34 mouse cellular contexts compared by ENCODE assay signal in genomic region chr6:50231288-50231687, GRCm38 (mm10).
"Had no signal": no experiment of that assay in that cellular context is flagged by ENCODE, and none has a peak within 500 bp of the region (broad histone marks: within the 10 kb centered on the region; RNA-seq: fewer than 3 reads in every experiment).

No protein-coding gene starts in this region.

- H3K4me2 ChIP-seq: heart, embryonic 11.5 days; heart, embryonic 12.5 days; heart, embryonic 13.5 days; heart, embryonic 15.5 days; hindbrain, embryonic 12.5 days; hindbrain, embryonic 13.5 days; hindbrain, embryonic 14.5 days; hindbrain, embryonic 15.5 days; intestine, embryonic 15.5 days; kidney, embryonic 15.5 days had no signal

- H3K4me1 ChIP-seq: heart, embryonic 10.5 days; heart, embryonic 12.5 days; heart, embryonic 13.5 days; heart, embryonic 15.5 days; hindbrain, embryonic 12.5 days; hindbrain, embryonic 13.5 days; hindbrain, embryonic 15.5 days; intestine, embryonic 15.5 days; kidney, embryonic 15.5 days had no signal

- ATAC-seq: hindbrain, embryonic 16.5 days; hindbrain, postnatal 0 days; inflammation-experienced regulatory T-cells, adult 6 months; intestine, embryonic 15.5 days; intestine, embryonic 16.5 days; intestine, postnatal 0 days had no signal

- H3K9ac ChIP-seq: heart, embryonic 12.5 days; heart, embryonic 13.5 days; heart, embryonic 15.5 days; hindbrain, embryonic 12.5 days; hindbrain, embryonic 13.5 days; hindbrain, embryonic 14.5 days; hindbrain, embryonic 15.5 days; intestine, embryonic 15.5 days; kidney, embryonic 15.5 days had no signal

- DNase-seq: heart, postnatal 10 days; heart, postnatal 14 days; heart, postnatal 36 days; kidney, adult 11 months; kidney, adult 18-20 months; kidney, adult 2 months; kidney, adult 8-10 months; kidney, adult 9 months; kidney, postnatal 10 days; kidney, postnatal 14 days; kidney, postnatal 25 days; kidney, postnatal 36 days; kidney, postnatal 4 days; layer of hippocampus, adult 9-11 months; layer of hippocampus, postnatal 36 days had no signal

- H3K27ac ChIP-seq: heart, embryonic 10.5 days; heart, embryonic 13.5 days; heart, embryonic 15.5 days; hindbrain, embryonic 10.5 days; hindbrain, embryonic 12.5 days; hindbrain, embryonic 13.5 days; hindbrain, embryonic 14.5 days; hindbrain, embryonic 15.5 days; hindbrain, postnatal 0 days; intestine, embryonic 15.5 days; kidney, embryonic 15.5 days; kidney, postnatal 0 days; layer of hippocampus, adult 2 months had no signal

- H3K27me3 ChIP-seq: heart, embryonic 12.5 days; heart, embryonic 13.5 days; heart, embryonic 15.5 days; hindbrain, embryonic 12.5 days; hindbrain, embryonic 13.5 days; hindbrain, embryonic 15.5 days; intestine, embryonic 15.5 days; kidney, embryonic 15.5 days had no signal

- H3K4me3 ChIP-seq: heart, embryonic 10.5 days; heart, embryonic 12.5 days; heart, embryonic 13.5 days; heart, embryonic 15.5 days; hindbrain, embryonic 10.5 days; hindbrain, embryonic 12.5 days; hindbrain, embryonic 13.5 days; hindbrain, embryonic 15.5 days; intestine, embryonic 15.5 days; kidney, embryonic 15.5 days; layer of hippocampus, adult 2 months had no signal

- H3K36me3 ChIP-seq: heart, embryonic 10.5 days; heart, embryonic 12.5 days; heart, embryonic 13.5 days; heart, embryonic 15.5 days; hindbrain, embryonic 10.5 days; hindbrain, embryonic 15.5 days; intestine, embryonic 15.5 days; kidney, embryonic 15.5 days had no signal

- H3K9me3 ChIP-seq: heart, embryonic 10.5 days; heart, embryonic 12.5 days; heart, embryonic 13.5 days; heart, embryonic 15.5 days; hindbrain, embryonic 10.5 days; hindbrain, embryonic 12.5 days; hindbrain, embryonic 13.5 days; hindbrain, embryonic 15.5 days; intestine, embryonic 15.5 days; kidney, embryonic 15.5 days had no signal
